26 mouse cellular contexts compared by ENCODE assay signal in the genomic region with DNA sequence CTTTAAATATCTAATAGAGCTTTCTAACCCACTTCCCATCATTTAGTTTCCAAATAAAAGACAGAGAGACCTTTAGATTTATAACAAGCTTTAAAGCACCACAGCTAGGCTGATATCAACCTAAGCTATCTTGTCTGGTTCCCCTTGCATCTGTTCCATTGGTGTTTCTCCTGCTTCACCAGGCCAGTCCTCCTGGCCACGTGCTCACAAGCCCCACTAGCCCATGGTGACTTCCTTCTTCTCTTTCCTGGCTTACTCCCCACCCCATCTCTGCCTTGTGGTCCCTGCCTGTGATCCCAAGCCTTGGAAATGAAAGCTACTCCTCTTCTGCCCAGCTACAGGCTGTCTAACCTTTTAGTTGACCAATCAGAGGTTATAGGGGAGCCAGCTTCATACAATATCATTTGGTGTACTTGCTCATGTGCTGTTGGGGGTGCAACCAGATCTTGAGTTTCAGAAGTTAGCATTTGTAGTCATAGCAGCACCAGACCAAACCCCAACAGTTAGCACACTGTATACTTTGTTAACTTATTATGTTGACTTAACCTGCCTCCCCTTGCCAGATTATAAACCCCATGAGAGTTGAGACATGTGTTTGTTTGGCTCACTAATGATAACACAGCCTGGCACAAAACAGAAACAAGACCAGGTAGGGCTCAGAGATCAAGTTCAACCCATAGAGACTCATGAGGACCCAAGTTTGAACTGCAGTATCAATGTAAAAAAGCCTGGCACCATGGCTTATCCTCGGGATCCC. TPM values are rescaled to one million over a fixed set of nuclear protein-coding genes. Genes with fewer than 3 reads are reported as not detected.
DNase-seq lines count a peak whose midpoint lies in the region; ATAC-seq and TF ChIP-seq lines count a peak whose summit lies in the region.
"Had no signal": no experiment of that assay in that cellular context is flagged by ENCODE, and none has a peak within 500 bp of the region (broad histone marks: within the 10 kb centered on the region; RNA-seq: fewer than 3 reads in every experiment).

No protein-coding gene starts in this region.

- 65% methylated on average over 2 of the region's 2 CpGs for WGBS in heart, embryonic 10.5 days
- WGBS in liver, postnatal 0 days (ENCODE audit: insufficient replicate concordance): 47% methylated on average over 2 of the region's 2 CpGs
- 43% methylated on average over 2 of the region's 2 CpGs for WGBS in liver, embryonic 12.5 days (ENCODE audit: insufficient replicate concordance)
- WGBS in stomach, postnatal 0 days: 72% methylated on average over 2 of the region's 2 CpGs
- WGBS in hindbrain, embryonic 16.5 days: 70% methylated on average over 2 of the region's 2 CpGs

- peak overlapping the region; percentile 56 for H3K27ac ChIP-seq in heart, embryonic 10.5 days
- H3K27ac ChIP-seq in liver, postnatal 0 days (ENCODE audit: low read depth): no peak overlapping the region
- H3K27ac ChIP-seq in liver, embryonic 12.5 days: no peak overlapping the region
- no peak overlapping the region for H3K27ac ChIP-seq in stomach, postnatal 0 days (replicated peaks)
- no peak overlapping the region for H3K27ac ChIP-seq in hindbrain, embryonic 16.5 days (ENCODE audit: low read depth, low read length)
- H3K27ac ChIP-seq: forebrain, embryonic 10.5 days; forebrain, embryonic 13.5 days; hindbrain, embryonic 12.5 days; hindbrain, embryonic 15.5 days; intestine, embryonic 15.5 days had no signal

- peaks cover 41% of the 10 kb centered on the region for H3K4me1 ChIP-seq in heart, embryonic 10.5 days
- H3K4me1 ChIP-seq in liver, postnatal 0 days (ENCODE audit: insufficient read depth): peaks cover 6% of the 10 kb centered on the region
- 0 out of 2 replicates have a peak, but pooled peaks cover 4% of the 10 kb centered on the region for H3K4me1 ChIP-seq in liver, embryonic 12.5 days
- H3K4me1 ChIP-seq in stomach, postnatal 0 days (replicated peaks; ENCODE audit: control insufficient read depth, insufficient read depth): no peaks in the 10 kb centered on the region
- H3K4me1 ChIP-seq in hindbrain, embryonic 16.5 days (ENCODE audit: control insufficient read depth, insufficient read depth, low read depth, low read length): peaks cover 2% of the 10 kb centered on the region; the same call in 1 of the 2 replicates

- no peak overlapping the region for H3K9ac ChIP-seq in liver, postnatal 0 days (replicated peaks)
- no peak overlapping the region for H3K9ac ChIP-seq in liver, embryonic 12.5 days
- no peak overlapping the region for H3K9ac ChIP-seq in stomach, postnatal 0 days (ENCODE audit: low read length)
- H3K9ac ChIP-seq in hindbrain, embryonic 16.5 days (ENCODE audit: low read depth, low read length): no peak overlapping the region
- H3K9ac ChIP-seq: forebrain, embryonic 13.5 days; hindbrain, embryonic 12.5 days; hindbrain, embryonic 15.5 days; intestine, embryonic 15.5 days had no signal

- TF ChIP-seq CTCF in liver, postnatal 0 days (IDR thresholded peaks at IDR 0.05; ENCODE audit: low read depth): no peak
- no peak for TF ChIP-seq CTCF in stomach, postnatal 0 days (IDR thresholded peaks at IDR 0.05; ENCODE audit: low read depth)

- no peaks in the 10 kb centered on the region for H3K27me3 ChIP-seq in heart, embryonic 10.5 days (ENCODE audit: insufficient read depth, poor library complexity, severe bottlenecking)
- no peaks in the 10 kb centered on the region for H3K27me3 ChIP-seq in liver, postnatal 0 days (ENCODE audit: insufficient read depth, low read length)
- 0 out of 2 replicates have a peak, but pooled peaks cover 4% of the 10 kb centered on the region for H3K27me3 ChIP-seq in liver, embryonic 12.5 days (replicated peaks)
- H3K27me3 ChIP-seq in stomach, postnatal 0 days (ENCODE audit: control insufficient read depth, insufficient read depth, low read length): no peaks in the 10 kb centered on the region
- H3K27me3 ChIP-seq in hindbrain, embryonic 16.5 days (replicated peaks; ENCODE audit: control insufficient read depth, insufficient read depth, low read length): no peaks in the 10 kb centered on the region
- H3K27me3 ChIP-seq: forebrain, embryonic 13.5 days; hindbrain, embryonic 12.5 days; hindbrain, embryonic 15.5 days; intestine, embryonic 15.5 days had no signal

- H3K9me3 ChIP-seq in heart, embryonic 10.5 days: no peaks in the 10 kb centered on the region
- 0 out of 2 replicates have a peak, but pooled peaks cover 3% of the 10 kb centered on the region for H3K9me3 ChIP-seq in liver, postnatal 0 days (ENCODE audit: low read length)
- H3K9me3 ChIP-seq in liver, embryonic 12.5 days (replicated peaks): no peaks in the 10 kb centered on the region
- H3K9me3 ChIP-seq in stomach, postnatal 0 days (ENCODE audit: control insufficient read depth, low read length): no peaks in the 10 kb centered on the region
- no peaks in the 10 kb centered on the region for H3K9me3 ChIP-seq in hindbrain, embryonic 16.5 days (ENCODE audit: control insufficient read depth, low read length)
- H3K9me3 ChIP-seq: forebrain, embryonic 10.5 days; forebrain, embryonic 13.5 days; hindbrain, embryonic 12.5 days; hindbrain, embryonic 15.5 days; intestine, embryonic 15.5 days had no signal

- DNase-seq in heart, embryonic 10.5 days (ENCODE audit: low spot score): no peak
- no peak for DNase-seq in heart, adult 9 months (ENCODE audit: low spot score in 2 of 2)
- DNase-seq in liver, postnatal 0 days: no peak
- no peak for DNase-seq in stomach, postnatal 0 days (ENCODE audit: low spot score)
- DNase-seq: adrenal gland, postnatal 10 days; adrenal gland, postnatal 36 days; cerebellum, adult 18-20 months; cerebellum, adult 9-10 months; cerebellum, postnatal 14 days; gastrocnemius, postnatal 25 days; heart, adult 18-20 months had no signal

- H3K36me3 ChIP-seq in heart, embryonic 10.5 days: no peaks in the 10 kb centered on the region
- H3K36me3 ChIP-seq in liver, postnatal 0 days (replicated peaks; ENCODE audit: insufficient read depth, low read length): no peaks in the 10 kb centered on the region
- no peaks in the 10 kb centered on the region for H3K36me3 ChIP-seq in liver, embryonic 12.5 days
- H3K36me3 ChIP-seq in stomach, postnatal 0 days (ENCODE audit: control insufficient read depth, insufficient read depth, low read length): no peaks in the 10 kb centered on the region
- H3K36me3 ChIP-seq in hindbrain, embryonic 16.5 days (ENCODE audit: control insufficient read depth, insufficient read depth, low read length): no peaks in the 10 kb centered on the region
- H3K36me3 ChIP-seq: forebrain, embryonic 10.5 days; hindbrain, embryonic 12.5 days; hindbrain, embryonic 15.5 days; intestine, embryonic 15.5 days had no signal

- peak; percentile 77 for ATAC-seq in liver, postnatal 0 days
- ATAC-seq in liver, embryonic 12.5 days: no peak
- peak; percentile 48; the same call in 1 of the 2 replicates for ATAC-seq in stomach, postnatal 0 days (ENCODE audit: low FRiP score, low TSS enrichment)
- ATAC-seq in hindbrain, embryonic 16.5 days: no peak
- ATAC-seq: activated CD4-positive, CD25-positive, alpha-beta regulatory T cell, adult 4 months; CD4-positive, CD25-positive, alpha-beta regulatory T cell, adult 4 months; forebrain, embryonic 13.5 days; forebrain, embryonic 16.5 days; intestine, embryonic 15.5 days had no signal

- H3K4me2 ChIP-seq in liver, postnatal 0 days (ENCODE audit: low read depth, low read length): no peak overlapping the region
- H3K4me2 ChIP-seq in liver, embryonic 12.5 days: no peak overlapping the region
- H3K4me2 ChIP-seq in stomach, postnatal 0 days (replicated peaks; ENCODE audit: low read depth): no peak overlapping the region
- H3K4me2 ChIP-seq in hindbrain, embryonic 16.5 days (ENCODE audit: low read length): no peak overlapping the region
- H3K4me2 ChIP-seq: forebrain, embryonic 13.5 days; heart, embryonic 11.5 days; hindbrain, embryonic 12.5 days; hindbrain, embryonic 15.5 days; intestine, embryonic 15.5 days had no signal

- no peak for TF ChIP-seq EP300 in liver, postnatal 0 days (IDR thresholded peaks at IDR 0.05; ENCODE audit: low read depth)
- TF ChIP-seq EP300 in stomach, postnatal 0 days (optimal IDR thresholded peaks at IDR 0.05): no peak

- H3K4me3 ChIP-seq in heart, embryonic 10.5 days: no peak overlapping the region
- no peak overlapping the region for H3K4me3 ChIP-seq in liver, postnatal 0 days (ENCODE audit: low read depth, low read length)
- H3K4me3 ChIP-seq in liver, embryonic 12.5 days: no peak overlapping the region
- H3K4me3 ChIP-seq in stomach, postnatal 0 days (ENCODE audit: low read depth, low read length): no peak overlapping the region
- H3K4me3 ChIP-seq in hindbrain, embryonic 16.5 days (ENCODE audit: low read length): no peak overlapping the region
- H3K4me3 ChIP-seq: forebrain, embryonic 10.5 days; forebrain, embryonic 13.5 days; hindbrain, embryonic 12.5 days; hindbrain, embryonic 15.5 days; intestine, embryonic 15.5 days had no signal

RNA-seq across cellular contexts. Expression of a gene that starts 15.8 kb away (rescaled TPM):
- polyA plus RNA-seq in heart, embryonic 10.5 days (2016; fragmentation: Nextera tagmentation; extraction: Ambion mirVana): 0.49 and 0.65 TPM in 2 replicates
- 0.09 and 0.89 TPM in 2 replicates for polyA plus RNA-seq in liver, postnatal 0 days (2015; fragmentation: Nextera tagmentation; extraction: Ambion mirVana)
- 6.4 and 6.5 TPM in 2 replicates for polyA plus RNA-seq in liver, embryonic 12.5 days (2016; fragmentation: Nextera tagmentation; extraction: Ambion mirVana)
- 2.8 and 3.6 TPM in 2 replicates for polyA plus RNA-seq in stomach, postnatal 0 days (2015; fragmentation: Nextera tagmentation; extraction: Ambion mirVana)
- 0.32 and 0.46 TPM in 2 replicates for polyA plus RNA-seq in hindbrain, embryonic 16.5 days (2015; fragmentation: Nextera tagmentation; extraction: Ambion mirVana)
- polyA plus RNA-seq: activated CD4-positive, CD25-positive, alpha-beta regulatory T cell, adult 4 months; CD4-positive, CD25-positive, alpha-beta regulatory T cell, adult 4 months; embryonic facial prominence, embryonic 11.5 days; forebrain, embryonic 10.5 days; forebrain, embryonic 13.5 days; forebrain, embryonic 16.5 days; gonadal fat pad, adult 2 months; heart, postnatal 0 days; hindbrain, embryonic 12.5 days had no signal

RNA-seq across cellular contexts. Expression of a gene that starts 23.8 kb away (rescaled TPM):
- 3.9 and 4.4 TPM in 2 replicates for polyA plus RNA-seq in heart, embryonic 10.5 days (2016; fragmentation: Nextera tagmentation; extraction: Ambion mirVana)
- polyA plus RNA-seq in liver, postnatal 0 days (2015; fragmentation: Nextera tagmentation; extraction: Ambion mirVana): 3.2 and 3.4 TPM in 2 replicates
- 9.7 and 11.7 TPM in 2 replicates for polyA plus RNA-seq in liver, embryonic 12.5 days (2016; fragmentation: Nextera tagmentation; extraction: Ambion mirVana)
- 3.8 and 4.5 TPM in 2 replicates for polyA plus RNA-seq in stomach, postnatal 0 days (2015; fragmentation: Nextera tagmentation; extraction: Ambion mirVana)
- polyA plus RNA-seq in hindbrain, embryonic 16.5 days (2015; fragmentation: Nextera tagmentation; extraction: Ambion mirVana): 8.1 and 9.3 TPM in 2 replicates

RNA-seq across cellular contexts. Expression of a gene that starts 57.1 kb away (rescaled TPM):
- polyA plus RNA-seq in heart, embryonic 10.5 days (2016; fragmentation: Nextera tagmentation; extraction: Ambion mirVana): 2.3 and 2.8 TPM in 2 replicates
- polyA plus RNA-seq in liver, postnatal 0 days (2015; fragmentation: Nextera tagmentation; extraction: Ambion mirVana): not detected in 2 replicates
- polyA plus RNA-seq in liver, embryonic 12.5 days (2016; fragmentation: Nextera tagmentation; extraction: Ambion mirVana): 0.12 TPM in 1 of 2 replicates, not detected in the other
- 2.9 and 3.8 TPM in 2 replicates for polyA plus RNA-seq in stomach, postnatal 0 days (2015; fragmentation: Nextera tagmentation; extraction: Ambion mirVana)
- 0.34 and 0.39 TPM in 2 replicates for polyA plus RNA-seq in hindbrain, embryonic 16.5 days (2015; fragmentation: Nextera tagmentation; extraction: Ambion mirVana)
- polyA plus RNA-seq: activated CD4-positive, CD25-positive, alpha-beta regulatory T cell, adult 4 months; C2C12; CD4-positive, CD25-positive, alpha-beta regulatory T cell, adult 4 months; embryonic facial prominence, embryonic 11.5 days; forebrain, embryonic 10.5 days had no signal

Comparison
In these comparisons a context has a peak if more than half of its experiments do, and no peak if none do; other contexts are left out.
1. ATAC-seq: peak in liver, postnatal 0 days (single experiment) and stomach, postnatal 0 days (single experiment); none in liver, embryonic 12.5 days (single experiment) and hindbrain, embryonic 16.5 days (single experiment).